Mouse (Mus musculus) CH12.LX (cell line): ENCODE measurements around the gene Wars. TPM values are rescaled to one million over a fixed set of nuclear protein-coding genes. Genes with fewer than 3 reads are reported as not detected.

ENCODE experiments used
- DNase-seq: peaks from one replicate; pipeline ENCODE4 v3.0.0-alpha.2; 2013; ENCODE audit errors: extremely low read depth
- H3K27ac ChIP-seq: 2 replicates; pipeline ENCODE4 v1.5.1; 2012; ENCODE audit warnings: low read depth, mild to moderate bottlenecking, control low read depth, moderate library complexity; ENCODE audit not compliant: insufficient read depth
- H3K27me3 ChIP-seq: replicated peaks from 2 replicates; pipeline ENCODE3; 2012; ENCODE audit warnings: inconsistent platforms
- H3K36me3 ChIP-seq, 2 experiments: replicated peaks in 1 of 2; 2 replicates each; pipeline versions ENCODE3 to v1.6.1; 2012; ENCODE audit warnings: inconsistent platforms in 1 of 2, low read length in 1 of 2, mild to moderate bottlenecking in 1 of 2, mixed read lengths in 1 of 2, moderate library complexity in 1 of 2; ENCODE audit not compliant: control insufficient read depth in 1 of 2, insufficient read depth in 1 of 2
- H3K4me1 ChIP-seq, 2 experiments: 2 replicates each; pipeline ENCODE4 v1.6.1; 2012; ENCODE audit warnings: inconsistent platforms in 1 of 2, moderate library complexity in 1 of 2; ENCODE audit not compliant: insufficient read depth in 2 of 2, control insufficient read depth in 1 of 2
- H3K4me2 ChIP-seq: 2 replicates; pipeline ENCODE4 v1.6.1; 2012; ENCODE audit warnings: low read depth, mild to moderate bottlenecking, control low read depth; ENCODE audit not compliant: poor library complexity, insufficient read depth, severe bottlenecking
- H3K4me3 ChIP-seq, 3 experiments: fragments of 150-350 bp in 1 of 3; sonication (generic) in 1 of 3; replicated peaks in 1 of 3; 2 replicates each; pipeline versions ENCODE3 to v1.5.1; 2011 to 2012; ENCODE audit warnings: low read depth in 2 of 3, low read length in 2 of 3, mild to moderate bottlenecking in 2 of 3, moderate library complexity in 2 of 3, control low read depth in 1 of 3, improper control_type of control experiment in 1 of 3, inconsistent platforms in 1 of 3, mixed read lengths in 1 of 3; ENCODE audit not compliant: poor library complexity in 1 of 3
- H3K79me2 ChIP-seq: replicated peaks from 2 replicates; pipeline ENCODE4 v1.6.1; 2012; ENCODE audit warnings: mild to moderate bottlenecking, moderate library complexity; ENCODE audit not compliant: control insufficient read depth, poor library complexity, insufficient read depth, severe bottlenecking; ENCODE audit errors: extremely low read depth
- H3K9ac ChIP-seq: 2 replicates; pipeline ENCODE4 v1.6.1; 2012; ENCODE audit warnings: low read depth, mild to moderate bottlenecking, control low read depth, moderate library complexity; ENCODE audit not compliant: insufficient read depth
- H3K9me3 ChIP-seq: replicated peaks from 2 replicates; pipeline ENCODE3; 2012; ENCODE audit warnings: low read length, inconsistent platforms, mixed read lengths
- BHLHE40 ChIP-seq: IDR thresholded peaks from 2 replicates; pipeline ENCODE4 v1.6.1; 2011; ENCODE audit warnings: mild to moderate bottlenecking, low read depth, low read length, improper control_type of control experiment
- CHD1 ChIP-seq: IDR thresholded peaks from 2 replicates; pipeline ENCODE4 v1.6.1; 2012; ENCODE audit warnings: low read depth, low read length, improper control_type of control experiment, inconsistent platforms
- CHD2 ChIP-seq: IDR thresholded peaks from 2 replicates; pipeline ENCODE4 v1.6.1; 2011; ENCODE audit warnings: low read length, improper control_type of control experiment
- GABPA ChIP-seq: IDR thresholded peaks from 2 replicates; pipeline ENCODE4 v1.6.1; 2012; ENCODE audit warnings: low read depth, low read length, improper control_type of control experiment, inconsistent platforms; ENCODE audit not compliant: insufficient replicate concordance
- HCFC1 ChIP-seq: IDR thresholded peaks from 2 replicates; pipeline ENCODE4 v1.6.1; 2012; ENCODE audit warnings: low read depth, mild to moderate bottlenecking, inconsistent platforms, low read length, improper control_type of control experiment
- IRF4 ChIP-seq: IDR thresholded peaks from 2 replicates; pipeline ENCODE4 v1.6.1; 2014; ENCODE audit warnings: low read depth, mild to moderate bottlenecking, inconsistent platforms, low read length, improper control_type of control experiment
- NELFE ChIP-seq: IDR thresholded peaks from 2 replicates; pipeline ENCODE4 v1.6.1; 2011; ENCODE audit warnings: low read depth, low read length, improper control_type of control experiment
- NRF1 ChIP-seq: IDR thresholded peaks from 2 replicates; pipeline ENCODE4 v1.6.1; 2014; ENCODE audit warnings: low read depth, mild to moderate bottlenecking, inconsistent platforms, low read length, improper control_type of control experiment, moderate library complexity
- PAX5 ChIP-seq: IDR thresholded peaks from 2 replicates; pipeline ENCODE4 v1.6.1; 2012; ENCODE audit warnings: low read length, inconsistent platforms, mixed read lengths
- POLR2A ChIP-seq: IDR thresholded peaks from 2 replicates; pipeline ENCODE4 v1.6.1; 2011; ENCODE audit warnings: low read depth, mild to moderate bottlenecking, improper control_type of control experiment, low read length
- POLR2AphosphoS2 ChIP-seq: IDR thresholded peaks from 2 replicates; pipeline ENCODE4 v1.6.1; 2011; ENCODE audit warnings: low read depth, low read length, improper control_type of control experiment
- RAD21 ChIP-seq: IDR thresholded peaks from 2 replicates; pipeline ENCODE4 v1.6.1; 2011; ENCODE audit warnings: low read depth, mild to moderate bottlenecking, low read length, improper control_type of control experiment, moderate library complexity
- RCOR1 ChIP-seq: conservative IDR thresholded peaks from 2 replicates; pipeline ENCODE4 v1.6.1; 2012; ENCODE audit warnings: low read depth, mild to moderate bottlenecking, inconsistent platforms, low read length, improper control_type of control experiment
- TBP ChIP-seq: conservative IDR thresholded peaks from 2 replicates; pipeline ENCODE4 v1.6.1; 2011; ENCODE audit warnings: low read depth, low read length, improper control_type of control experiment
- TCF12 ChIP-seq: IDR thresholded peaks from 2 replicates; pipeline ENCODE4 v1.6.1; 2014; ENCODE audit warnings: low read depth, mild to moderate bottlenecking, inconsistent platforms, low read length, improper control_type of control experiment
- USF2 ChIP-seq: conservative IDR thresholded peaks from 2 replicates; pipeline ENCODE4 v1.6.1; 2011; ENCODE audit warnings: low read depth, low read length, improper control_type of control experiment
- ZMIZ1 ChIP-seq: IDR thresholded peaks from 2 replicates; pipeline ENCODE4 v1.6.1; 2012; ENCODE audit warnings: low read depth, mild to moderate bottlenecking, inconsistent platforms, low read length, improper control_type of control experiment
- ZNF384 ChIP-seq: IDR thresholded peaks from 2 replicates; pipeline ENCODE4 v1.6.1; 2012; ENCODE audit warnings: low read depth, low read length, improper control_type of control experiment, inconsistent platforms
- dilution Hi-C: fragments of 300-500 bp; cut with MboI; formaldehyde crosslinking; loops from 2 replicates; pipeline ENCODE4 v1.14.3; 2020; ENCODE audit warnings: low sequenced_read_pairs; ENCODE audit not compliant: extremely low pct_unique_long_range_greater_than_20kb, extremely low pct_ligation_motif_present
- in situ Hi-C: fragments of 300-500 bp; cut with MboI; formaldehyde crosslinking; loops from 3 replicates; pipeline ENCODE4 v1.14.3; 2019; ENCODE audit warnings: low sequenced_read_pairs, low pct_ligation_motif_present, low pct_unique_long_range_greater_than_20kb, mixed read lengths
- polyA plus RNA-seq: library from polyadenylated mRNA; unstranded; fragments of >175 nt; gene quantifications from 2 replicates; pipeline ENCODE4 v1.2.1, GENCODE M21; 2012; ENCODE audit warnings: low read depth; ENCODE audit not compliant: insufficient read length
- total RNA-seq, 2 experiments: library from RNA; depleted of rRNA; stranded (reverse); fragments of 300-350 nt in 1 of 2; fragments of >200 nt in 1 of 2; gene quantifications; 2 replicates each; pipeline ENCODE4 v1.2.3; 2012 to 2014

Gene Wars
- total and polyA plus RNA-seq, 3 experiments, result 73.5 to 93.5 (median 88.0) TPM

GRCm38 (mm10) chr12:108820461-108820860 lies 73.5 kb downstream of the Wars start:
- Histone ChIP-seq H3K79me2 (peaks cover 1% of the 10 kb centered on the region), H3K9me3 (no peaks in the 10 kb centered on the region), H3K4me1 (no peaks in the 10 kb centered on the region), H3K27me3 (no peaks in the 10 kb centered on the region), H3K36me3 (peaks cover 33 to 78% of the 10 kb centered on the region in 2 experiments), H3K27ac (no peak overlapping the region), H3K4me3 (no peak overlapping the region), H3K4me2 (no peak overlapping the region), H3K9ac (no peak overlapping the region)
- dilution Hi-C loops (no loop called here), in situ Hi-C loops (no loop called here)
- TF ChIP-seq USF2 (no peak), ZMIZ1 (no peak), HCFC1 (no peak), ZNF384 (no peak), CHD2 (no peak), POLR2A (no peak), NELFE (no peak), POLR2AphosphoS2 (no peak), IRF4 (no peak), NRF1 (no peak), PAX5 (no peak), GABPA (no peak), TBP (no peak), RCOR1 (no peak)
- no peak for DNase-seq

GRCm38 (mm10) chr12:108816569-108816968 lies 77.4 kb downstream of the Wars start:
- H3K4me2 ChIP-seq, result no peak overlapping the region
- TF ChIP-seq CHD1 (no peak), RAD21 (no peak), TBP (no peak), TCF12 (no peak), BHLHE40 (no peak)
- no peaks in the 10 kb centered on the region for H3K27me3 ChIP-seq
- H3K79me2 ChIP-seq, result peaks cover 32% of the 10 kb centered on the region
- peaks cover 52 to 91% of the 10 kb centered on the region in 2 experiments for H3K36me3 ChIP-seq
- in situ Hi-C loops, result no loop called here
- no peak for DNase-seq
- no peak overlapping the region for H3K9ac ChIP-seq
- dilution Hi-C loops, result no loop called here
- no peak overlapping the region for H3K27ac ChIP-seq
- H3K4me1 ChIP-seq, result no peaks in the 10 kb centered on the region
- H3K9me3 ChIP-seq, result no peaks in the 10 kb centered on the region
- no peak overlapping the region for H3K4me3 ChIP-seq
